Mouse (Mus musculus) heart, adult 2 months (tissue): ENCODE measurements around the gene Baz2a. TPM values are rescaled to one million over a fixed set of nuclear protein-coding genes. Genes with fewer than 3 reads are reported as not detected.
A peak's percentile ranks its signal among the peaks of the same experiment; 100 is the strongest.

ENCODE experiments used
- DNase-seq, 2 experiments: peaks; one replicate each; pipeline ENCODE4 v3.0.0; 2021
- H3K27ac ChIP-seq: fragments of 200-600 bp; 2 replicates; pipeline ENCODE4 v1.8.1; 2022
- H3K27me3 ChIP-seq: fragments of 200-500 bp; 2 replicates; pipeline ENCODE4 v1.6.1; 2012; ENCODE audit warnings: mild to moderate bottlenecking, low read length, inconsistent platforms, mixed read lengths; ENCODE audit not compliant: control insufficient read depth, insufficient read depth
- H3K36me3 ChIP-seq: fragments of 200-500 bp; 2 replicates; pipeline ENCODE4 v1.6.1; 2012; ENCODE audit warnings: low read length, inconsistent platforms; ENCODE audit not compliant: control insufficient read depth, insufficient read depth
- H3K4me1 ChIP-seq: fragments of 200-500 bp; 2 replicates; pipeline ENCODE4 v1.6.1; 2011; ENCODE audit warnings: low read length; ENCODE audit not compliant: control insufficient read depth, insufficient read depth
- H3K4me3 ChIP-seq: fragments of 200-600 bp; 2 replicates; pipeline ENCODE4 v1.8.1; 2022
- H3K79me2 ChIP-seq: fragments of 200-500 bp; replicated peaks from 2 replicates; pipeline ENCODE4 v1.6.1; 2012; ENCODE audit warnings: mild to moderate bottlenecking, inconsistent platforms, low read length, moderate library complexity, mixed read lengths; ENCODE audit not compliant: control insufficient read depth, insufficient read depth
- H3K9ac ChIP-seq: fragments of 200-500 bp; 2 replicates; pipeline ENCODE4 v1.6.1; 2012; ENCODE audit warnings: low read depth, mild to moderate bottlenecking, control low read depth, inconsistent platforms, low read length, mixed read lengths
- CTCF ChIP-seq: fragments of 200-600 bp; IDR thresholded peaks from 2 replicates; pipeline ENCODE4 v1.8.1; 2022; ENCODE audit warnings: antibody characterized with exemption, mild to moderate bottlenecking, moderate library complexity
- EP300 ChIP-seq: fragments of 200-500 bp; IDR thresholded peaks from 2 replicates; pipeline ENCODE4 v1.6.1; 2011; ENCODE audit warnings: low read depth, low read length, control low read depth; ENCODE audit not compliant: insufficient read depth
- POLR2A ChIP-seq: fragments of 200-500 bp; IDR thresholded peaks from 2 replicates; pipeline ENCODE4 v1.6.1; 2011; ENCODE audit warnings: mild to moderate bottlenecking, low read depth, low read length, control low read depth; ENCODE audit not compliant: insufficient read depth
- WGBS: fragments of 180-500 bp; shearing (Covaris S2); methylation state at CpG from one replicate; pipeline ENCODE4 v1.1.7; 2018; 5-methylcytosine and 5-hydroxymethylcytosine counted together
- intact Hi-C: fragments of 180-260 bp; cut with DNase I; formaldehyde crosslinking; loops from one replicate; pipeline ENCODE4 v1.15.1; 2025
- polyA plus RNA-seq: library from polyadenylated mRNA; depleted of rRNA; stranded (reverse); fragments of >200 nt; gene quantifications from 2 replicates; pipeline ENCODE4 v1.2.3, GENCODE M21; 2012
- total RNA-seq, 2 experiments: library from RNA; stranded (reverse); gene quantifications; 2 replicates each; pipeline ENCODE4 v1.2.3; 2021

The Baz2a gene
- total and polyA plus RNA-seq, 3 experiments: 15.5 to 22.4 (median 18.4) TPM

DNA sequence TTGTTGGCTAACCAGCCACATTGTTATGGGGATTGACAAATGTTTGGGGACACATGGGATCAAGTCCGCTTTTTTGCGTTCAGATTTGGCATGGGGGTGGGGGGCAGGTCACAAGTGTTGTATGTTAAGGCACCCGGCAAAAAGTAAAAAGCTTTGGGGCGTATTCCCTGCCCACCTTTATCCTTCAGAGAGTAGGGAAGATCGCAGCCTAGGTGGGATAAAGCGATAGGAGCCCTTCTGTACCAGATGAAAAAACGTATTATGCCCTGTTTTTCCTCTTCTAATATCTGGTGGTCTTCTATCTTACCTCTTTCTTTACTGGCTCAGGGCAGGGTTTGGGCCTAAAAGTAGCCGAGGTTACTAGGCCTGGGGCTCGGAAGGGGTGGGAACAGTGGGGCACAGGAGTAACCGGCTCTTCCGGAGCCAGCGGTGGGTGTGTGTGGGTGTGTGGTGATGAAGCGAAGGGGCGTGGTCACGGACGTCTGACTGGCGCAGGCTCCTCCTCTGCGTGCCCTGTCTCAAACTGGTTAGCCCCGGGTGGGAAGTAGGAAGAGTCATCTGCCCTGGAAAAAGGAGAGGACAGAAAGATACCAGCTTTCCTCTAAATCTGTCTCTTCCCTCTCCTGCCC lies 3.1 kb downstream of the Baz2a start:
- DNase-seq: peak; percentile 85 to 92
- peak overlapping the region; percentile 91 for H3K27ac ChIP-seq
- 11% methylated on average over 19 of the region's 19 CpGs for WGBS
- peaks cover 5% of the 10 kb centered on the region; the same call in 1 of the 2 replicates for H3K79me2 ChIP-seq
- no peaks in the 10 kb centered on the region for H3K27me3 ChIP-seq
- no peak for TF ChIP-seq CTCF
- TF ChIP-seq POLR2A: peak; percentile 20; the same call in 1 of the 2 replicates
- peaks cover 12% of the 10 kb centered on the region for H3K36me3 ChIP-seq
- H3K4me3 ChIP-seq: peak overlapping the region; percentile 20; the same call in 1 of the 2 replicates
- intact Hi-C loops: loop anchor here (10.0 kb wide), 1 partner anchor 400 kb away; the partner anchor contains the start of genes Myl6 and Myl6b
- 0 out of 2 replicates have a peak overlapping the region, but pooled peaks have one; percentile 20 for H3K9ac ChIP-seq
- peaks cover 7% of the 10 kb centered on the region for H3K4me1 ChIP-seq

DNA sequence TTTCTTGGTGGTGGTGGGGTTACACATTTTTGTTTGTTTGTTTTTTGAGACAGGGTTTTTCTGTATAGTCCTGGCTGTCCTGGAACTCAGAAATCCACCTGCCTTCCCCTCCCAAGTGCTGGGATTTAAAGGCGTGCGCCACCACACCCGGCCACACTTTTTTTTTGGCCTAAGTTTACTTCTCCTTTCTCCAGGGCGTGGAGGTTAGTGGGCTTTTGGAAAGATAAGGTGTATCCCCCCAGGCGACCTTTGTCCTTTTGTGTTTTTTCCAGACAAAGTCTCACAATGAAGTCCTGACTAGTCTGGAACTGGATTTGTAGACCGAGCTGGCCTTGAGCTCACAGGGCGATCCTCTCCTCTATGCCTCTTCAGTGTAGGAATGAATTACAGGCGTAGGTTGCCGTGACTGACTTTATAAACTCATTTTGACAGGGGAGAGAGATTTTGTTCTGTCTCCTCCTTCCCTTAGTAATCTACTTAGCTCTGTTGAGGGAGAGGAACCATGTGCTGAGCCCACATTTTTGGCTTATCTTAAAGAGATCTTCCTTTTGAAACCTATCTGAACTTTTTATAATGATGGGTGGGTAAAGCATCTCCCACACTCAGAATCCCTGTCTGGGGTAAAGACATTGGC lies 3.7 kb downstream of the Baz2a start:
- intact Hi-C loops: loop anchor here (10.0 kb wide), 1 partner anchor 400 kb away; the partner anchor contains the start of genes Myl6 and Myl6b

DNA sequence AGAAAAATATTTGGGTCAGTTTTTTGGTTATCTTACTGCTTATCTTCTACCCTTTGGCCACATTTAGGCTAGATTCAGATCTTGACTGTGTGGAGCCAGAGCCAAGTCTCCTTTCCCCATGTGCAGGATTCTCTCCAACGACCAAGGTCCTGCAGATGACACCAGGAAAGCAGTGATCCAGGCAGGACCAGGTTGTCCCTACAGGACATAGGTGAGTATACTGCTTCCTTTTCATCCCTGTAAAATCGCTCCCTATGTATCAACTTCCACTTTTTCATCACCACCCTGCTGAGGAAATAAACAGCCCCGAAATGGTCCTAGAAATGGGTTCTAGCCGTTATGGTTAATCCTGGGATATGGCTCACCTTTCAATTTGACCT lies 4.9 kb downstream of the Baz2a start:
- Histone ChIP-seq H3K4me3 (no peak overlapping the region), H3K79me2 (peaks cover 7% of the 10 kb centered on the region), H3K27ac (no peak overlapping the region; the same call in 1 of the 2 replicates), H3K27me3 (no peaks in the 10 kb centered on the region), H3K36me3 (no peaks in the 10 kb centered on the region; the same call in 1 of the 2 replicates), H3K9ac (no peak overlapping the region), H3K4me1 (peaks cover 4% of the 10 kb centered on the region)
- no peak for TF ChIP-seq CTCF
- 0 out of 2 replicates have a peak, but pooled peaks have one; percentile 8 for TF ChIP-seq POLR2A
- 31% methylated on average over 4 of the region's 4 CpGs for WGBS
- no peak for DNase-seq
- intact Hi-C loops: loop anchor here (1.0 to 10.0 kb wide), 3 partner anchors 52 to 398 kb away; partner anchors contain the start of genes Myl6 and Myl6b

More for the DNA sequence above, 3.7 kb downstream of the Baz2a start:
- H3K9ac ChIP-seq: no peak overlapping the region
- H3K27me3 ChIP-seq: no peaks in the 10 kb centered on the region
- H3K27ac ChIP-seq: peak overlapping the region; percentile 17; the same call in 1 of the 2 replicates
- H3K4me1 ChIP-seq: peaks cover 5% of the 10 kb centered on the region
- TF ChIP-seq POLR2A (no peak), CTCF (no peak), EP300 (no peak)
- no peak overlapping the region; the same call in 1 of the 2 replicates for H3K4me3 ChIP-seq
- whole genome bisulfite sequencing: 65% methylated on average over 9 of the region's 9 CpGs
- H3K36me3 ChIP-seq: peaks cover 6% of the 10 kb centered on the region
- DNase-seq: no peak
- peaks cover 5% of the 10 kb centered on the region for H3K79me2 ChIP-seq

DNA sequence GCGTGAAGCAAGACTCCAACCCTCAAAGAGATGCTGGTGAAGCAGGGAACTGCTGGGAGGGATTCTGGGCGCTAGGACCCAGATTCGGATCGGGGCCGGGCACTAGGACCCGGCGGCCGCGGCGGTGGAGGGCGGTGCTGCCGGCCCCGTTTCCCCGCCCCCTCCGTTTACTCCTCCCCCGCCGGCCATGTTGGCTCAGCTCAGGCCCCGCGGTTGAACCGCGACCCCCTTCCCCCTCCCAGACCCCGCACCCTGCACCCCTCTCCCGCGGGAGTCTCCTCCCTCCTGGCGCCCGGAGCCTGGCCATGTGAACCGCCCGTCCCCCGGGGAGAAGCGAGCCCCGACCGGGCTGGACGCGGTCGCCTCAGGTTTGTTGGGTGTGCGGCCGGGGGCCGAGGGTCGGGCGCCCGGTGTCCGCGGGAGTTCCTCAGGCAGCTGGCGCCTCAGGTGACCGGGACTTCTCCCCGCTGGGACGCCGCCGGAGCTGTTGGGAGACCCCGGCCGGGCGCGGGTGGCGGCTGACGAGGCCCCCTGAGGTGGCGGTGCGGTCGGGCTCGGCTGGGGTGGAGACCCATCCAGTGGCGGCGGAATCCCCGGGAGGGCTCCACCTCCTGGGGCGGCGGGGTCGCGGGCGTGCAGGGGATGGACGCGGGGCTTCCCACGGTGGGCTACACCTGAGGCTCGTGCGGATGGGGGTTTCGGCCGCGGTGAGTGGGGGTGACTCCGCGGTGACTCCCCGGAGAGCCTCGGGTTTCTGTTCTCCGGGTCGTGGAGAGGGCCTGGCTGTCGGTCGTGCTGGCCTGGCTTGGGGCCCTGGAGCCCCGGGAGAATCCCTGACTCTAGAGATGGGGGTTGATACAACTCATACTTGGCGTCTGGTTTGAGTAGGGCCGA lies 5.6 kb downstream of the Baz2a start:
- Histone ChIP-seq H3K79me2 (peaks cover 7% of the 10 kb centered on the region), H3K9ac (peak overlapping the region; percentile 87), H3K4me3 (peak overlapping the region; percentile 86), H3K27me3 (no peaks in the 10 kb centered on the region), H3K36me3 (peaks cover 2% of the 10 kb centered on the region; the same call in 1 of the 2 replicates), H3K27ac (peak overlapping the region; percentile 85), H3K4me1 (peaks cover 4% of the 10 kb centered on the region)
- DNase-seq: peak; percentile 87 to 91
- TF ChIP-seq EP300: no peak
- 0 out of 2 replicates have a peak, but pooled peaks have one; percentile 14 for TF ChIP-seq POLR2A
- TF ChIP-seq CTCF: peak; percentile 49
- intact Hi-C loops: loop anchor here (1.0 to 10.0 kb wide), 3 partner anchors 52 to 398 kb away; partner anchors contain the start of genes Myl6 and Myl6b
- WGBS: under 1% methylated on average over 83 of the region's 86 CpGs

DNA sequence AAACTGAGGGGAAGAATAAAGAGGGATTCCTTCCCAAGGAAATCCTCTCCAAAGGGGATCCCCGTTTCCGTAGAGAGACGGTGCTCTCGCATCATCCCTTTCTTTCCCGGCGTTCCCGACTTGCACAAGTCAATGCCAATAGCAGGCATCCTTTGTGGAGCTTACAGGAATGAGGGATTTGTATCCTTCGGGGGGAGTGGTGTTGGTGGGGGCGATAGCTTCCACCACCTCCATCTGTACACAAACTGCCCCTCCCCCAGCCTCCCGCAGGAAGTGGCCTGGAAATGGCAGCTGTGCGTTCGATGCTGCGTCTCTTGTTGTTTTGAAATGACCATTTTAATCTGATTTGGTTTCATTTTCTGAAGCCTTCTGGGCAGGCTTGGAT lies 6.2 kb downstream of the Baz2a start:
- 0% methylated on average over 13 of the region's 13 CpGs for WGBS
- no peaks in the 10 kb centered on the region for H3K27me3 ChIP-seq
- TF ChIP-seq POLR2A (no peak), CTCF (no peak), EP300 (0 out of 2 replicates have a peak, but pooled peaks have one; percentile 15)
- intact Hi-C loops: loop anchor here (2.0 to 10.0 kb wide), 2 partner anchors 51 to 397 kb away; partner anchors contain the start of genes Myl6 and Myl6b
- peaks cover 2% of the 10 kb centered on the region; the same call in 1 of the 2 replicates for H3K36me3 ChIP-seq
- peak overlapping the region; percentile 87 for H3K9ac ChIP-seq
- peak overlapping the region; percentile 85 for H3K27ac ChIP-seq
- peak overlapping the region; percentile 86 for H3K4me3 ChIP-seq
- peaks cover 7% of the 10 kb centered on the region for H3K79me2 ChIP-seq
- H3K4me1 ChIP-seq: peaks cover 4% of the 10 kb centered on the region
- DNase-seq: peak; percentile 73 to 75
